Mouse (Mus musculus) stomach, embryonic 15.5 days (tissue): ENCODE data around the gene Kdm2a. TPM values are rescaled to one million over a fixed set of nuclear protein-coding genes. Genes with fewer than 3 reads are reported as not detected.
A peak's percentile ranks its signal among the peaks of the same experiment; 100 is the strongest.
"Not testable (repeated sequence)": the region's sequence is repeated elsewhere in the genome, so short reads cannot be mapped to it uniquely, and the experiment has no call there.

ENCODE experiments used
- ATAC-seq: fragments of 200-750 bp; cut with Nextera tagmentation; 2 replicates; pipeline ENCODE4 v1.8.0; 2017; ENCODE audit warnings: low read depth, moderate number of reproducible peaks, moderate TSS enrichment; ENCODE audit not compliant: insufficient read depth, low FRiP score
- H3K27ac ChIP-seq: fragments of 300-500 bp; sonication (generic); 2 replicates; pipeline ENCODE4 v1.5.1; 2015; ENCODE audit warnings: mild to moderate bottlenecking, inconsistent platforms
- H3K27me3 ChIP-seq: fragments of 300-500 bp; sonication (generic); replicated peaks from 2 replicates; pipeline ENCODE4 v1.6.1; 2015; ENCODE audit warnings: inconsistent platforms
- H3K36me3 ChIP-seq: fragments of 300-500 bp; sonication (generic); 2 replicates; pipeline ENCODE4 v1.6.1; 2015; ENCODE audit warnings: inconsistent platforms
- H3K4me1 ChIP-seq: fragments of 300-500 bp; sonication (generic); 2 replicates; pipeline ENCODE4 v1.6.1; 2015; ENCODE audit warnings: inconsistent platforms
- H3K4me2 ChIP-seq: fragments of 300-500 bp; sonication (generic); 2 replicates; pipeline ENCODE4 v1.6.1; 2015; ENCODE audit warnings: mild to moderate bottlenecking, inconsistent platforms
- H3K4me3 ChIP-seq: fragments of 300-500 bp; sonication (generic); replicated peaks from 2 replicates; pipeline ENCODE4 v1.5.1; 2015; ENCODE audit warnings: inconsistent platforms
- H3K9ac ChIP-seq: fragments of 300-500 bp; sonication (generic); 2 replicates; pipeline ENCODE4 v1.6.1; 2015; ENCODE audit warnings: inconsistent platforms
- H3K9me3 ChIP-seq: fragments of 300-500 bp; sonication (generic); 2 replicates; pipeline ENCODE4 v1.6.1; 2016; ENCODE audit warnings: inconsistent platforms
- WGBS: fragments of 180-500 bp; shearing (Covaris S2); methylation state at CpG from one replicate; pipeline ENCODE4 v1.1.7; 2015; 5-methylcytosine and 5-hydroxymethylcytosine counted together
- polyA plus RNA-seq: library from polyadenylated mRNA; unstranded; fragments of >200 nt; fragmentation: Nextera tagmentation; extraction: Ambion mirVana; gene quantifications from 2 replicates; pipeline ENCODE4 v1.2.1, GENCODE M21; 2015

Kdm2a gene
- polyA plus RNA-seq, 1 experiment from 2014 or later = 37.2 TPM

GRCm38 (mm10) chr19:4404840-4405239, 6.8 kb upstream of the Kdm2a start:
- Histone ChIP-seq H3K36me3 (no peaks in the 10 kb centered on the region), H3K9ac (no peak overlapping the region), H3K4me3 (no peak overlapping the region), H3K4me1 (no peaks in the 10 kb centered on the region), H3K27me3 (no peaks in the 10 kb centered on the region), H3K4me2 (no peak overlapping the region), H3K27ac (no peak overlapping the region), H3K9me3 (no peaks in the 10 kb centered on the region)
- ATAC-seq = no peak
- 89% methylated on average over 2 of the region's 2 CpGs for WGBS

- H3K4me2 ChIP-seq = no peak overlapping the region
- H3K9me3 ChIP-seq = no peaks in the 10 kb centered on the region
- no peak overlapping the region for H3K9ac ChIP-seq
- peak overlapping the region; percentile 91; the same call in 1 of the 2 replicates for H3K27ac ChIP-seq
- no peaks in the 10 kb centered on the region for H3K36me3 ChIP-seq
- no peak for ATAC-seq
- peaks cover 13% of the 10 kb centered on the region; the same call in 1 of the 2 replicates for H3K4me1 ChIP-seq
- H3K27me3 ChIP-seq = no peaks in the 10 kb centered on the region
- WGBS = 64% methylated on average over 4 of the region's 4 CpGs
- no peak overlapping the region for H3K4me3 ChIP-seq
Measured at GRCm38 (mm10) chr19:4398959-4399358, 874 bp upstream of the Kdm2a start.

GRCm38 (mm10) chr19:4398630-4398948, 504 bp upstream of the Kdm2a start:
- H3K9me3 ChIP-seq = no peaks in the 10 kb centered on the region
- WGBS = 36% methylated on average over 8 of the region's 8 CpGs
- ATAC-seq = no peak

GRCm38 (mm10) chr19:4396998-4397797, 887 bp downstream of the Kdm2a start:
- WGBS = under 1% methylated on average over 80 of the region's 90 CpGs
- peaks cover 13% of the 10 kb centered on the region; the same call in 1 of the 2 replicates for H3K4me1 ChIP-seq

More at GRCm38 (mm10) chr19:4398630-4398948, 504 bp upstream of the Kdm2a start:
- Histone ChIP-seq H3K4me2 (peak overlapping the region; percentile 88), H3K36me3 (no peaks in the 10 kb centered on the region), H3K4me3 (peak overlapping the region; percentile 100), H3K27me3 (no peaks in the 10 kb centered on the region), H3K9ac (peak overlapping the region; percentile 63; the same call in 1 of the 2 replicates), H3K4me1 (peaks cover 13% of the 10 kb centered on the region; the same call in 1 of the 2 replicates), H3K27ac (peak overlapping the region; percentile 91; the same call in 1 of the 2 replicates)

GRCm38 (mm10) chr19:4396081-4396997, 1.7 kb downstream of the Kdm2a start:
- peaks cover 13% of the 10 kb centered on the region; the same call in 1 of the 2 replicates for H3K4me1 ChIP-seq
- H3K27me3 ChIP-seq = no peaks in the 10 kb centered on the region
- peak overlapping the region; percentile 97 for H3K27ac ChIP-seq
- WGBS = under 1% methylated on average over 80 of the region's 80 CpGs
- peak overlapping the region; percentile 100 for H3K9ac ChIP-seq
- H3K36me3 ChIP-seq = peaks cover 2% of the 10 kb centered on the region; the same call in 1 of the 2 replicates
- H3K4me3 ChIP-seq = peak overlapping the region; percentile 100
- ATAC-seq = peak; percentile 3
- no peaks in the 10 kb centered on the region for H3K9me3 ChIP-seq
- H3K4me2 ChIP-seq = peak overlapping the region; percentile 77

More at GRCm38 (mm10) chr19:4396998-4397797, 887 bp downstream of the Kdm2a start:
- peak overlapping the region; percentile 100 for H3K9ac ChIP-seq
- peak overlapping the region; percentile 97 for H3K27ac ChIP-seq
- H3K27me3 ChIP-seq = no peaks in the 10 kb centered on the region
- ATAC-seq = peak; percentile 94
- H3K9me3 ChIP-seq = no peaks in the 10 kb centered on the region
- H3K4me3 ChIP-seq = peak overlapping the region; percentile 100
- H3K36me3 ChIP-seq = peaks cover 2% of the 10 kb centered on the region; the same call in 1 of the 2 replicates
- H3K4me2 ChIP-seq = peak overlapping the region; percentile 88

GRCm38 (mm10) chr19:4387276-4387675, 10.8 kb downstream of the Kdm2a start:
- Histone ChIP-seq H3K4me1 (no peaks in the 10 kb centered on the region), H3K9ac (no peak overlapping the region), H3K9me3 (no peaks in the 10 kb centered on the region), H3K4me2 (no peak overlapping the region), H3K27me3 (no peaks in the 10 kb centered on the region), H3K27ac (no peak overlapping the region), H3K4me3 (no peak overlapping the region), H3K36me3 (no peaks in the 10 kb centered on the region)
- ATAC-seq = no peak

GRCm38 (mm10) chr19:4385026-4385425, 13.1 kb downstream of the Kdm2a start:
- no peak overlapping the region for H3K4me2 ChIP-seq
- no peak overlapping the region for H3K27ac ChIP-seq
- no peaks in the 10 kb centered on the region for H3K27me3 ChIP-seq
- H3K4me1 ChIP-seq = no peaks in the 10 kb centered on the region
- 81% methylated on average over 4 of the region's 4 CpGs for WGBS
- no peak for ATAC-seq
- H3K9ac ChIP-seq = no peak overlapping the region
- no peaks in the 10 kb centered on the region for H3K36me3 ChIP-seq
- H3K4me3 ChIP-seq = no peak overlapping the region
- no peaks in the 10 kb centered on the region for H3K9me3 ChIP-seq

GRCm38 (mm10) chr19:4384322-4384721, 13.8 kb downstream of the Kdm2a start:
- Histone ChIP-seq H3K4me3 (no peak overlapping the region), H3K9me3 (no peaks in the 10 kb centered on the region), H3K27me3 (no peaks in the 10 kb centered on the region), H3K4me1 (no peaks in the 10 kb centered on the region), H3K27ac (no peak overlapping the region), H3K36me3 (no peaks in the 10 kb centered on the region), H3K4me2 (no peak overlapping the region), H3K9ac (no peak overlapping the region)
- WGBS = 50% methylated on average over 1 of the region's 1 CpGs
- ATAC-seq = no peak

GRCm38 (mm10) chr19:4383306-4383705, 14.8 kb downstream of the Kdm2a start:
- Histone ChIP-seq H3K36me3 (no peaks in the 10 kb centered on the region), H3K4me1 (no peaks in the 10 kb centered on the region), H3K9me3 (no peaks in the 10 kb centered on the region), H3K9ac (no peak overlapping the region), H3K27me3 (no peaks in the 10 kb centered on the region), H3K4me2 (no peak overlapping the region), H3K4me3 (no peak overlapping the region), H3K27ac (no peak overlapping the region)
- ATAC-seq = no peak

- H3K36me3 ChIP-seq, H3K27me3 ChIP-seq, H3K4me2 ChIP-seq, H3K9ac ChIP-seq, H3K4me1 ChIP-seq, H3K9me3 ChIP-seq, ATAC-seq, H3K27ac ChIP-seq, H3K4me3 ChIP-seq: not testable (repeated sequence)
- 59% methylated on average over 1 of the region's 1 CpGs for WGBS
Measured at GRCm38 (mm10) chr19:4382303-4382702, 15.8 kb downstream of the Kdm2a start.

GRCm38 (mm10) chr19:4370656-4371055, 27.4 kb downstream of the Kdm2a start:
- no peak overlapping the region for H3K4me3 ChIP-seq

GRCm38 (mm10) chr19:4370254-4370653, 27.8 kb downstream of the Kdm2a start:
- 60% methylated on average over 1 of the region's 1 CpGs for WGBS
- H3K4me3 ChIP-seq = no peak overlapping the region
- no peaks in the 10 kb centered on the region for H3K27me3 ChIP-seq
- no peaks in the 10 kb centered on the region for H3K9me3 ChIP-seq
- peaks cover 3% of the 10 kb centered on the region; the same call in 1 of the 2 replicates for H3K36me3 ChIP-seq
- no peaks in the 10 kb centered on the region for H3K4me1 ChIP-seq
- no peak overlapping the region for H3K4me2 ChIP-seq
- H3K27ac ChIP-seq = no peak overlapping the region
- ATAC-seq = no peak
- H3K9ac ChIP-seq = no peak overlapping the region

More at GRCm38 (mm10) chr19:4370656-4371055, 27.4 kb downstream of the Kdm2a start:
- WGBS = 81% methylated on average over 2 of the region's 2 CpGs
- Histone ChIP-seq H3K36me3 (peaks cover 3% of the 10 kb centered on the region; the same call in 1 of the 2 replicates), H3K4me1 (no peaks in the 10 kb centered on the region), H3K27ac (no peak overlapping the region), H3K9me3 (no peaks in the 10 kb centered on the region), H3K9ac (no peak overlapping the region), H3K4me2 (no peak overlapping the region), H3K27me3 (no peaks in the 10 kb centered on the region)
- ATAC-seq = no peak
